Mouse (Mus musculus): ENCODE data around the gene Hsf2bp.

The Hsf2bp gene

GRCm38 (mm10) chr17:31982326-31983190, 53.6 kb downstream of the Hsf2bp start:
- peak; percentile 16 for DNase-seq (ENCODE audit: low spot score)

- no peak for DNase-seq (ENCODE audit: low spot score)
Observed at GRCm38 (mm10) chr17:31979888-31980287, 56.3 kb downstream of the Hsf2bp start.

- DNase-seq (ENCODE audit: low spot score): no peak
Observed at GRCm38 (mm10) chr17:31977131-31977530, 59.0 kb downstream of the Hsf2bp start.

DNA sequence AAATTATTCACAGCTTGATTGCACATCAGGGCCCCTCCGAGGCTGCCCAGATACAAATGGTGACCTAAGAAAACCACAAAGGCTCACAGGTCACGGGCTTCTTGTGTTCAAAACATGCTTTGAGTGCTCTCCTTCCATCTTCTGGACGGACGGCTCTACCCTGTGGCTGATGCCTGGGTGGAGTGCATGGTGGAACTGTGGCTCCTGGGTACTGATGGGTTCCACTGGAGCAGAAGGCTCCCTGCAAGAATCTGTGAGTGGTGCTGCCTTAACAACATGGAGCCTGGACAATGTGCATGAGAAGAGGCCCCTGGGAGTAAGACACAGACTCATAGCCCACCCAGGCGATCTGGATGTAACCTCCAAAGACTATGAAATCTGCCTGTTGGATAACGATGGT, 59.6 kb downstream of the Hsf2bp start:
- DNase-seq (ENCODE audit: low spot score): no peak

- DNase-seq (ENCODE audit: low spot score): no peak
Observed at GRCm38 (mm10) chr17:31974694-31975093, 61.5 kb downstream of the Hsf2bp start.

DNA sequence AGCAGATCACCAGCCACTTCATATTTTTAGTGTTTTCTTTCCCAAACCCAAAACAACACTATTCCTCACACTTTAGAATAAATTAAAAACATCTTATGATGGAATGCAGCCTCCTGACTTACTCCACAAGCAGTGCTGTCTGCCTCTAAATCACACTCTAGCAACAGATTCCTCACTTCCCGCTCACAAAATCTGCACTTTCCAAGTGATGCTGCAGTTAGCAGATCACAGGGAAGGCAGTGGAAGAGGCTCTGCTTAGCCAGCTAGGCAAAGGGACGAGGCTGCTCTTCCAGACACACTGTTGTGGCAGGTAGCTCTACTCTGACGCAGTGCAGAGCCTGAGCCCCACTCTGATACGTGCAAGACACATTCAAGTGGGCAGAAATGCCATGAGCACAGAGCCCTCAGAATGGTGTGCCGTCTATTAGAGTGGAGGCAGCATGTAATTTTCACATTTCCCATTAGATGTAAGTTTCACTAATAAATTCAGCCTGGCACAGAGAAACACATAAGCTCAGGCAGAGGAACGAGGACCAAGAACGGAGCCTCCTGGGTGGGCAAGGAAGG, 62.4 kb downstream of the Hsf2bp start:
- no peak for DNase-seq (ENCODE audit: low spot score)

GRCm38 (mm10) chr17:31970890-31971289, 65.3 kb downstream of the Hsf2bp start:
- DNase-seq (ENCODE audit: low spot score): no peak

- DNase-seq (ENCODE audit: low spot score): no peak
Observed at GRCm38 (mm10) chr17:31968801-31969200, 67.3 kb downstream of the Hsf2bp start.

DNA sequence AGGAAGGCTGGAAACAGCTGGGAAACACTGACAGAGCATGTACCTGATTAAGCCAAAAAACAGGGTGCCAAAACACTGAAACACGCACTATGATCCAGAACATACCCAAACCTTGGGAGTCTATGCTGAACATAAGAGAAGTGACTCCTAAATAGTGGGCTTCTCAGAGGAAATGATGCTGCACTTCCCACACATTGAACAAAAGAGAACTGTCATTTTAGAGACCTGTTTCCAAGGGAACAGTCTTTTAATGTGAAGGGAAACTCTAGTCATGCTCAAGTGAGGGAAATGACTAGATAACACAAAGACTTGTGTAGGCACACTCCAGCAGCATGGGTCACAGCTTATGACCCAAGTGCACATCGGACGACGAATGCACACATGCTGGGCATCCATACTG, 68.8 kb downstream of the Hsf2bp start:
- DNase-seq (ENCODE audit: low spot score): no peak

DNA sequence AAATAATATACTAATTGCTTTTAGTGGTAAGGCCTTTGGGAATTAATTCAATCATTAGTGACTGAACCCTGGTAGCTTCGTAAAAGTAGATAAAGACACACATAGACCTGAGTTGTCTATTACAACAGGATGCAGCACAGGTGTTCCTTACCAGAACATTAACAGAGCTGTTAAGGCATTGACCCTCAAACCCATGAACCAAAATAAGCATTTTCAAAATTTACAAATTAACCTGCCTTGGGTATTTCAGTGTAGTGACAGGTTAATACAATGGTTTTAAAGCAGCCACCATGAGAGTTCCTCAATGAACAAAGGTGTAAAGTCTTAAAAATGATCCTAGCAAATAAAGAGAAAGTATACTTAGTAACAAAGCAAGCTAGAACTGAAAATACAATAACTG, 69.6 kb downstream of the Hsf2bp start:
- no peak for DNase-seq (ENCODE audit: low spot score)

DNA sequence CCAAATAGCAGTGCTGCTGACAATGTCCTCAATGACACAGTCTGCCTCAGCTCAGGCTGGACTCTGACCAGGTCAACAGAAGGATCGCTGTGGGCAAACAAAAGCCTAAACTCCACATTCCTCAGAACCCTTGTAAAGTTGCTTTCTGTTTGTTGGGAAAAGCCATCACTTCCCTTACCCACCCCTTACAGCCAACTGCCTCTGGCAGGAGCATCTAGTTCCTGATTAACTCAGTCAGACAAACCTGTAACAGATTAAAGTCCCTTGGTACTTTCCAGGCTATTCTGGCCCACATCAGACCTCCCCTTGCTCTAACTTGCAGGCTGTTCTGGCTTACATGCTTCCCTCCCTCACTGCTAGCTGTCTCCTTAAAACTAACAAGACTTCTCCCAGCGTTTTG, 70.5 kb downstream of the Hsf2bp start:
- peak; percentile 35 for DNase-seq (ENCODE audit: low spot score)

DNA sequence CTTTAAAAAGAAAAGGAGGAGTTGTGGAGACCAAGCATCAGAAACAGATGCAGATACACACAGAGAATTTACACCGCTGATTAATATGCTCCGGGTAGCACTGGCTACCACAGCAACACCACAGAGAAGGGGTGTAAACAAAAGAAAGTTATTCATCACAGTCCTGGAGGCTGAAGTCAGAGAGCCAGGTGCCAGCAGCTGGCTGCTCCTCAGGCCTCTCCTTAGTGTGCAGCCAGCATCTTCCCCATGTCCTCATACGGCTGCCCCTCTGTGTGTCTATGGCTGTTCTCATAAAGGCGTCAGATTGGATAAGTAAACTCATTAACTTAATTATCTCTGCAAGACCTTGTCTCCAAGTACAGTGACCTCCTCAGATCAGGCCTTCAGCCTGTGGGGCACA, 73.2 kb downstream of the Hsf2bp start:
- DNase-seq (ENCODE audit: low spot score): no peak

- DNase-seq (ENCODE audit: low spot score): no peak
Observed at GRCm38 (mm10) chr17:31962281-31962680, 73.9 kb downstream of the Hsf2bp start.

DNA sequence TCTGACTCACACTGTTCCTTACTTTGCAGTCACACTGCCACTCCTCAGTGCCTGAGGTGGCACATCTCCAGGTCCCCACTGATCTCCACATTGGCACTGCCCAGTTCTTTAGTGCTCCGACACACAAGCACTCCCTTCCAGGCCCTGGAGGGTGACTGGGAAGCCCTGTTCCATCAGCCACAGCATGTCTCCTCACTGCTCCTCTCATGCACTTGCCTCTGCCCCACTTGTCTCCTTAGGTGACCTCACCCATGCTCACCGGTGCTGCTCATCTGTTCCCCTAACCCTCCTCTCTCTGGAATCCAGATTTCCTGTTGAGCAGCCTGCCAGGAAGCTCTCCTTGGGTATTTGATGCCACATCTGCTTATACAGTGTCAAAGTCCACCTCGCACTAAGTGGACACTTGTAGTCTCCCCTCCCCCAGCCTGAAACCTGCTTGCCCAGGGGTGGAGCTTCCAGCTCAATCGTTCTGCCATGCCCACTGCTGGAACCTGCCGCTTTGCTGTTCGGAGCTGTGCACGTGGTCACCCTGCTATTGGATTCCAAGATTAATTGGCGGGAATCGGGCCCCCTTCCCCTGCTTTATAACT, 81.5 kb downstream of the Hsf2bp start:
- DNase-seq (ENCODE audit: low spot score): no peak

DNA sequence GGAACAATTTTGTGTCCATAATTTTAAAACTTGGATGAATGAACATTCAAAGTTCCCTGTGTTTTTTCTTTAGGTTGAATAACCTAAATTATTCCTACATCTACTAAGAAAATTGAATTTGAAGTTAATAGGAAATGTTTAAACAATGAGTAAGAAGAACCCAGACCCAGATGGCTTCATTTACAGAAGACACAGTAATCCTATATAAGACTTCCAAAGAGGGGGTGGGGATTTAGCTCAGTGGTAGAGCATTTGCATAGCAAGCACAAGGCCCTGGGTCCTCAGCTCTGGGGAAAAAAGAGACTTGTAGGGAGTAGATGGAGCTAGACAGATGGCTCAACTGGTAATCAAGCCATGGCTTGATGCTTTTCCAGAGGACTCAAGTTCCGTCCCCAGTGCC, 87.1 kb downstream of the Hsf2bp start:
- DNase-seq (ENCODE audit: low spot score): no peak

GRCm38 (mm10) chr17:31946436-31946835, 89.7 kb downstream of the Hsf2bp start:
- no peak for DNase-seq (ENCODE audit: low spot score)

GRCm38 (mm10) chr17:31943881-31944539, 92.1 kb downstream of the Hsf2bp start:
- no peak for DNase-seq (ENCODE audit: low spot score)

DNA sequence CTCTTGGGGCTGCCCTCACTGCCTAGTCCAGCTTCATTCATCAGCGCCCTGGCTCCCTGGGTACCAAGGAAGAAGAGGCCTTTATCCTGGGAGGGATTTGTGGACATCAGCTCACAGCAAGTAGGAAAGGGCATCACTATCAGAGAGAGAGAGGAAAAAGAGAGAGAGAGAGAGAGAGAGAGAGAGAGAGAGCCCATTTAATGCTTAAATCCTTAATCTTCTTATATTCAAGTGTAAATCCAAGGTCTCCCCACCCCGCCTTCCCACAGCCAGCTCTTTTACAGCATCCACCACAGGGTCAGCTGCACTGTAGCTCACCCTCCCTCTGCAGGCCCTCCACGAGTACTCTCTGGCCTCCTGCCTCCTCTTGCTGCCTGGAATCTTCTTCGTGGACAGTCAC, 94.5 kb downstream of the Hsf2bp start:
- DNase-seq (ENCODE audit: low spot score): no peak

GRCm38 (mm10) chr17:31940607-31941006, 95.5 kb downstream of the Hsf2bp start:
- DNase-seq (ENCODE audit: low spot score): no peak

DNA sequence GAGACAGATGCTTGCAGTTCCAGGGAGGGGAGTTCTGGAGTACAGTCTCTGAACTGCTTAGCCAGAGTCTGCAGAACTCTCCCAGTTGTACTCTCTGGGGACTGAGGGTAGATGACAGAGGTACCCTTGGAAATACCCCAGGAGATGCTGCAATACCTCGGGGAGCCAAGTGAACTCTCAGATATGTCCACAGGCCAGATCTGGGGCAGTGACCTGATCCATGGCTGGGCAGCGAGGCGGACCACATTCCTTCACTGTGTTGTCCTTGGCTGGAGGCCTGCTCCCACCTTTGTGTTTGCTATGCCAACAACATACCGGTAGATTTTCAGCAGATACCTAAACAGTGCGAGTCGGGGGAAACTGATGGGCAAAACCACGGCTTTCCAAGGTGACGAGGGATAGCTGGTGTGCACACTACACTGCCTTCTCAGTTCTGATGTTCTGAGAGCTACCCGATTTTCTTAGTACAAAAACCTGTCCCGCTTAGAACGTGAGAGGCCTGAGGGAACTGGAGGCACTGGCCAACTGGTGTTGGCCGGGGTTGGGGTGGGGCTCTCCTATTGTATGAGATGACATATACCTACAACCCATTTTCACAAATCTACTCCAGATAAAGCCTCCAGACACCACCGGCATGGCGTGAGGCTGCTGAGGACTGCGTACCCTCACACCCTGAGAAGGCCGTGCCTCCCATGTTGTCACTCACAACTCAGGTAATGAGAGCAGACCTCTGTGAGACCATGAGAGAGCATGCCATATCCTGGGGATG, 96.7 kb downstream of the Hsf2bp start:
- no peak for DNase-seq (ENCODE audit: low spot score)

- no peak for DNase-seq (ENCODE audit: low spot score)
Observed at GRCm38 (mm10) chr17:31938539-31939260, 97.4 kb downstream of the Hsf2bp start.
